25 mouse cellular contexts compared by ENCODE assay signal in genomic region chr9:51019670-51020069, GRCm38 (mm10). TPM values are rescaled to one million over a fixed set of nuclear protein-coding genes. Genes with fewer than 3 reads are reported as not detected.
DNase-seq lines count a peak whose midpoint lies in the region; ATAC-seq lines count a peak whose summit lies in the region.
"Had no signal": no experiment of that assay in that cellular context is flagged by ENCODE, and none has a peak within 500 bp of the region (broad histone marks: within the 10 kb centered on the region; RNA-seq: fewer than 3 reads in every experiment).

No protein-coding gene starts in this region.

- no peak overlapping the region for H3K4me3 ChIP-seq in hindbrain, embryonic 16.5 days (ENCODE audit: low read length)
- H3K4me3 ChIP-seq: embryonic facial prominence, embryonic 10.5 days; embryonic facial prominence, embryonic 12.5 days; forebrain, embryonic 13.5 days; forebrain, embryonic 15.5 days had no signal

- H3K27ac ChIP-seq in hindbrain, embryonic 16.5 days (ENCODE audit: low read depth, low read length) = no peak overlapping the region
- H3K27ac ChIP-seq: embryonic facial prominence, embryonic 10.5 days; embryonic facial prominence, embryonic 12.5 days; forebrain, embryonic 13.5 days; forebrain, embryonic 15.5 days had no signal

- H3K9me3 ChIP-seq in hindbrain, embryonic 16.5 days (ENCODE audit: control insufficient read depth, low read length) = no peaks in the 10 kb centered on the region
- H3K9me3 ChIP-seq: embryonic facial prominence, embryonic 10.5 days; embryonic facial prominence, embryonic 12.5 days; forebrain, embryonic 13.5 days; forebrain, embryonic 15.5 days; G1E had no signal

- no peaks in the 10 kb centered on the region for H3K27me3 ChIP-seq in hindbrain, embryonic 16.5 days (replicated peaks; ENCODE audit: control insufficient read depth, insufficient read depth, low read length)
- H3K27me3 ChIP-seq: embryonic facial prominence, embryonic 12.5 days; forebrain, embryonic 13.5 days; forebrain, embryonic 15.5 days had no signal

- H3K9ac ChIP-seq in hindbrain, embryonic 16.5 days (ENCODE audit: low read depth, low read length) = no peak overlapping the region
- H3K9ac ChIP-seq: embryonic facial prominence, embryonic 12.5 days; forebrain, embryonic 13.5 days; forebrain, embryonic 15.5 days; forebrain, postnatal 0 days had no signal

- H3K4me1 ChIP-seq in hindbrain, embryonic 16.5 days (ENCODE audit: control insufficient read depth, insufficient read depth, low read depth, low read length) = no peaks in the 10 kb centered on the region
- H3K4me1 ChIP-seq: embryonic facial prominence, embryonic 10.5 days; embryonic facial prominence, embryonic 12.5 days; forebrain, embryonic 13.5 days; forebrain, embryonic 15.5 days had no signal

- DNase-seq in yolk sac, embryonic 10.5 days (ENCODE audit: low spot score) = no peak
- DNase-seq in kidney, postnatal 14 days = no peak
- no peak for DNase-seq in urinary bladder, postnatal 14 days (ENCODE audit: low spot score)
- DNase-seq: adrenal gland, adult 8-10 months; adrenal gland, postnatal 14 days; adrenal gland, postnatal 36 days; cerebellum, adult 11-12 months; cerebellum, adult 2 months; cerebellum, adult 9-10 months; cerebellum, postnatal 10 days; cerebellum, postnatal 25 days; forebrain, postnatal 0 days had no signal

- peak; percentile 35 for ATAC-seq in CD4-positive, CD25-positive, alpha-beta regulatory T cell, adult 4 months
- ATAC-seq in activated CD4-positive, CD25-positive, alpha-beta regulatory T cell, adult 4 months = peak; percentile 55
- peak; percentile 27; the same call in 1 of the 2 replicates for ATAC-seq in megakaryocyte, adult 5-6 weeks (ENCODE audit: poor library complexity, severe bottlenecking)
- ATAC-seq in hindbrain, embryonic 16.5 days = no peak
- ATAC-seq: forebrain, embryonic 13.5 days; forebrain, embryonic 15.5 days; forebrain, postnatal 0 days; Patski had no signal

- 76% methylated on average over 7 of the region's 7 CpGs for WGBS in hindbrain, embryonic 16.5 days

- no peak overlapping the region for H3K4me2 ChIP-seq in hindbrain, embryonic 16.5 days (ENCODE audit: low read length)
- H3K4me2 ChIP-seq: embryonic facial prominence, embryonic 12.5 days; forebrain, embryonic 13.5 days; forebrain, embryonic 15.5 days had no signal

- H3K36me3 ChIP-seq in hindbrain, embryonic 16.5 days (ENCODE audit: control insufficient read depth, insufficient read depth, low read length) = no peaks in the 10 kb centered on the region
- H3K36me3 ChIP-seq: embryonic facial prominence, embryonic 10.5 days; embryonic facial prominence, embryonic 12.5 days; forebrain, embryonic 15.5 days; G1E had no signal

RNA-seq across cellular contexts. Expression of gene Sik2, which starts 10.8 kb away (rescaled TPM):
- 10 to 100 TPM; 18.9 to 22.2 TPM for polyA plus RNA-seq in CD4-positive, CD25-positive, alpha-beta regulatory T cell, adult 4 months (2017; shearing (Covaris generic))
- polyA plus RNA-seq in activated CD4-positive, CD25-positive, alpha-beta regulatory T cell, adult 4 months (2017; shearing (Covaris generic)) = 10 to 100 TPM; 14.4 to 18.7 TPM
- 26.8 and 30.9 TPM in 2 replicates for total RNA-seq in megakaryocyte, adult 5-6 weeks (2015)
- total RNA-seq in megakaryocyte, adult 5-6 weeks (2017) = 15.6 and 20.2 TPM in 2 replicates
- polyA plus RNA-seq in hindbrain, embryonic 16.5 days (2015; fragmentation: Nextera tagmentation; extraction: Ambion mirVana) = 15.9 and 17.9 TPM in 2 replicates

RNA-seq across cellular contexts. Expression of gene Btg4, which starts 41.0 kb away (rescaled TPM):
- polyA plus RNA-seq in CD4-positive, CD25-positive, alpha-beta regulatory T cell, adult 4 months (2017; shearing (Covaris generic)) = not detected
- polyA plus RNA-seq in activated CD4-positive, CD25-positive, alpha-beta regulatory T cell, adult 4 months (2017; shearing (Covaris generic)) = not detected
- total RNA-seq in megakaryocyte, adult 5-6 weeks (2015) = not detected in 2 replicates
- total RNA-seq in megakaryocyte, adult 5-6 weeks (2017) = not detected in 2 replicates
- not detected in 2 replicates for polyA plus RNA-seq in hindbrain, embryonic 16.5 days (2015; fragmentation: Nextera tagmentation; extraction: Ambion mirVana)
- total RNA-seq: adrenal gland, adult 8-10 months; adrenal gland, postnatal 14 days; adrenal gland, postnatal 36 days; forebrain, postnatal 0 days; G1E had no signal
- polyA plus RNA-seq: C2C12; cerebellum, adult 2 months; cortical plate, adult 2 months; embryonic facial prominence, embryonic 10.5 days; embryonic facial prominence, embryonic 12.5 days; forebrain, embryonic 11.5 days; forebrain, embryonic 13.5 days; forebrain, embryonic 15.5 days; forebrain, postnatal 0 days; G1E; Patski had no signal

RNA-seq across cellular contexts. Expression of gene Layn, which starts 57.2 kb away (rescaled TPM):
- not detected for polyA plus RNA-seq in CD4-positive, CD25-positive, alpha-beta regulatory T cell, adult 4 months (2017; shearing (Covaris generic))
- not detected for polyA plus RNA-seq in activated CD4-positive, CD25-positive, alpha-beta regulatory T cell, adult 4 months (2017; shearing (Covaris generic))
- 5.9 and 8.1 TPM in 2 replicates for total RNA-seq in megakaryocyte, adult 5-6 weeks (2015)
- total RNA-seq in megakaryocyte, adult 5-6 weeks (2017) = 16.3 and 20.6 TPM in 2 replicates
- 2.5 and 2.6 TPM in 2 replicates for polyA plus RNA-seq in hindbrain, embryonic 16.5 days (2015; fragmentation: Nextera tagmentation; extraction: Ambion mirVana)
- polyA plus RNA-seq: Patski had no signal
